Mouse (Mus musculus) G1E (cell line): ENCODE measurements around the gene Tnr. TPM values are rescaled to one million over a fixed set of nuclear protein-coding genes. Genes with fewer than 3 reads are reported as not detected.

Experiments
- ATAC-seq: 2 replicates; pipeline ENCODE4 v1.8.0; 2016; ENCODE audit warnings: mild to moderate bottlenecking; ENCODE audit not compliant: insufficient number of reproducible peaks, poor library complexity, low FRiP score, severe bottlenecking; ENCODE audit errors: extremely low read depth
- DNase-seq: peaks from one replicate; pipeline ENCODE4 v3.0.0; 2012; ENCODE audit warnings: low spot score
- H3K27me3 ChIP-seq: 2 replicates; pipeline ENCODE4 v1.6.1; 2012; ENCODE audit warnings: mild to moderate bottlenecking, low read length, inconsistent platforms; ENCODE audit not compliant: insufficient read depth
- H3K36me3 ChIP-seq: replicated peaks from 2 replicates; pipeline ENCODE3; 2012; ENCODE audit warnings: mild to moderate bottlenecking, inconsistent platforms
- H3K4me1 ChIP-seq: 2 replicates; pipeline ENCODE4 v1.6.1; 2012; ENCODE audit warnings: low read depth, low read length, inconsistent platforms, mixed read lengths; ENCODE audit not compliant: insufficient read depth
- H3K4me3 ChIP-seq: 2 replicates; pipeline ENCODE4 v1.5.1; 2012; ENCODE audit warnings: low read depth, mild to moderate bottlenecking, inconsistent platforms, low read length, moderate library complexity, mixed read lengths
- H3K9me3 ChIP-seq: replicated peaks from 2 replicates; pipeline ENCODE4 v1.6.1; 2012; ENCODE audit warnings: inconsistent platforms
- CTCF ChIP-seq: IDR thresholded peaks from 2 replicates; pipeline ENCODE4 v1.5.1; 2012; ENCODE audit warnings: low read depth, low read length, inconsistent platforms, mixed read lengths
- GATA1 ChIP-seq: IDR thresholded peaks from 2 replicates; pipeline ENCODE4 v1.6.1; 2012; ENCODE audit warnings: borderline replicate concordance, low read length, inconsistent platforms, mixed read lengths
- GATA2 ChIP-seq: IDR thresholded peaks from 2 replicates; pipeline ENCODE4 v1.6.1; 2012; ENCODE audit warnings: low read depth, low read length, inconsistent platforms, borderline replicate concordance
- POLR2AphosphoS5 ChIP-seq: IDR thresholded peaks from 2 replicates; pipeline ENCODE4 v1.6.1; 2012; ENCODE audit warnings: low read depth, low read length, inconsistent platforms; ENCODE audit not compliant: insufficient replicate concordance
- TAL1 ChIP-seq: conservative IDR thresholded peaks from 2 replicates; pipeline ENCODE4 v1.6.1; 2012; ENCODE audit warnings: low read depth, low read length, inconsistent platforms, mixed read lengths
- polyA plus RNA-seq: library from polyadenylated mRNA; stranded (reverse); fragments of >175 nt; gene quantifications from 2 replicates; pipeline ENCODE4 v1.2.3, GENCODE M21; 2012
- total RNA-seq, 2 experiments: library from RNA; stranded (forward) in 1 of 2; stranded (reverse) in 1 of 2; fragments of 200-1000 nt in 1 of 2; fragments of >200 nt in 1 of 2; fragmentation: Nextera tagmentation in 1 of 2; gene quantifications; 2 replicates each; pipeline ENCODE4 v1.2.3; 2014 to 2017

The Tnr gene
- total and polyA plus RNA-seq, 3 experiments: 0.16 TPM; not detected in 2

DNA sequence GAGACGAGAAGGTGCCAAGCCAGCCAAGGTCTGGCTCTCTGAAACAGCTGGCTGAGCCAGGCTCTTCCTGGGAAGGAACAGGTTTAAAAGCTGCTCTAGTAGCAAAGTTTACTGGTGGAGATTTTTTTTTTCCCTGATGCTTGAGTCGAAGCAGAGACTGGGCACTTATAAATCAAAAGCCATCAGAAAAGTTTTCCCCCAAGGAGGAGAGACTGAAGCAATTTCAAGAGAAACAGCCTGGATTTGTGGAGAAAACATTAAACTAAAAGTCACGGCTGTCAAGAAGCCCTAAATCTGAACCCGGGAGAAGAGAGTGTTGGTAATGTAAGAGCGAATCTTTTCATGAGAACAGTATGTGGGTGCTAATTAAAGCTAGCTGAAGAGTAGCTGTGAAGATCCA, 319.3 kb downstream of the Tnr start:
- TF ChIP-seq CTCF (no peak), GATA1 (no peak), GATA2 (no peak), TAL1 (no peak), POLR2AphosphoS5 (no peak)
- Histone ChIP-seq H3K36me3 (no peaks in the 10 kb centered on the region), H3K27me3 (no peaks in the 10 kb centered on the region), H3K4me1 (no peaks in the 10 kb centered on the region), H3K9me3 (no peaks in the 10 kb centered on the region), H3K4me3 (no peak overlapping the region)
- DNase-seq (no peak), ATAC-seq (no peak)

GRCm38 (mm10) chr1:159852088-159852487, 328.5 kb downstream of the Tnr start:
- Histone ChIP-seq H3K27me3 (peaks cover 2% of the 10 kb centered on the region; the same call in 1 of the 2 replicates), H3K4me3 (no peak overlapping the region), H3K36me3 (no peaks in the 10 kb centered on the region), H3K4me1 (no peaks in the 10 kb centered on the region), H3K9me3 (no peaks in the 10 kb centered on the region)
- TF ChIP-seq POLR2AphosphoS5: no peak
- TF ChIP-seq GATA2: no peak
- TF ChIP-seq TAL1: no peak
- TF ChIP-seq CTCF: no peak
- no peak for TF ChIP-seq GATA1
- ATAC-seq: no peak
- DNase-seq: no peak

GRCm38 (mm10) chr1:159854261-159854660, 330.7 kb downstream of the Tnr start:
- no peak for DNase-seq
- no peaks in the 10 kb centered on the region for H3K4me1 ChIP-seq

DNA sequence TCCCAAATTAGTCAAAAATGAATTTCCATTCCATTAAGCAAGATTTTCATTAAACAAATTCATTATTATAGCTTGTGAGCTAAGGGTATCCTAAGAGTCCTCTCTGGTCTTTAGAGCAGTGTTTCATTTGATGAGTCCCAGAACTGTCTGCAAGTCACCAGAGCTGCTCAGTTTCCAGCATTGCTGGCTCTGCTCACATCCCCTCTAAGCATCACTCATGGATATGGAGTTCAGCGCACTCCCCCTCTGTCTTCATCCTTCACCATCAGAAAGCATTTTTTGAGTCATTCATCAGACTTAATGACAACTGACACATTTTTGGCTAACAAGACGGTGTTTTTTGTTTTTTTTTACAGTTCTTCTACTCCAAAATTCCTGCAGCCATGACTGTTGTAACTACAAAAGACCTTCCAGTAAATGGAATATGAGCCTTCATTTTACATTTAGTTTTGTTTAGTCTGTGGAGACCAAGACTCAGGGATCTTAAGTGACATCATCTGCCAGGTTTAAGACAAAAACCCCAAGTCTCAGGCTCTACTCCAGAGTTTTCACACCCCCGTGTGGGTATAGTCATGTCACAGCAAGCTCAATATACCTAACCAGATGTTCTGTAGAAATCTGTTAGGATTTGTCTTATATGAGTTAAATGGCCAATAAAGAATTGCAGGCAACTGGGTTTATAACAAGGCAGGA, 338.4 kb downstream of the Tnr start:
- Histone ChIP-seq H3K36me3 (no peaks in the 10 kb centered on the region), H3K4me1 (no peaks in the 10 kb centered on the region; the same call in 1 of the 2 replicates), H3K4me3 (no peak overlapping the region), H3K9me3 (no peaks in the 10 kb centered on the region), H3K27me3 (peaks cover 6% of the 10 kb centered on the region; the same call in 1 of the 2 replicates)
- DNase-seq (no peak), ATAC-seq (no peak)
- TF ChIP-seq POLR2AphosphoS5: no peak
- TF ChIP-seq TAL1: no peak
- no peak for TF ChIP-seq CTCF
- TF ChIP-seq GATA2: no peak
- TF ChIP-seq GATA1: no peak

More at GRCm38 (mm10) chr1:159854261-159854660, 330.7 kb downstream of the Tnr start:
- ATAC-seq: no peak
- Histone ChIP-seq H3K4me3 (no peak overlapping the region), H3K36me3 (no peaks in the 10 kb centered on the region), H3K9me3 (no peaks in the 10 kb centered on the region), H3K27me3 (peaks cover 5% of the 10 kb centered on the region; the same call in 1 of the 2 replicates)
- TF ChIP-seq GATA2 (no peak), CTCF (no peak), POLR2AphosphoS5 (no peak), TAL1 (no peak), GATA1 (no peak)

DNA sequence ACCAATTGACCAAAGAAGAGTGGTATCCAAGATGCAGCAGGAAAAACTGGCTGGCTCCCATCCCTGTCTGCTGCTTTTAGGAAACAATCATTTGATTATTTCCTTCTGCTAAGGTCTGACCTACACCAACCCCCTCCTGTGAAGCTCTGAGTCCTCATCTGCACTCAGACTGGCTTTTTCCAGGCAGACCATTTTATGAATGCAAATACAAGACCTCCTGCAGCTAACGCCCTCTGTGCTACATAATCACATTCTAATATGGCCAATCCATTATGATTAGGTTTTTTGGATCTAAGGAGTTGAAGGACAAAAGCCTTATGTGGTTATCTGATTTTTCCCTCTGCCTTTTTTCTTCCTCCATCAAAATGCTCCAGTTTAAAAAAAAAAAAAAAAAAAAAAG, 342.1 kb downstream of the Tnr start:
- Histone ChIP-seq H3K4me1 (no peaks in the 10 kb centered on the region; the same call in 1 of the 2 replicates), H3K4me3 (no peak overlapping the region), H3K36me3 (no peaks in the 10 kb centered on the region), H3K27me3 (peaks cover 3% of the 10 kb centered on the region; the same call in 1 of the 2 replicates), H3K9me3 (no peaks in the 10 kb centered on the region)
- ATAC-seq (no peak), DNase-seq (no peak)
- TF ChIP-seq GATA2 (no peak), GATA1 (no peak), CTCF (no peak), POLR2AphosphoS5 (no peak), TAL1 (no peak)

DNA sequence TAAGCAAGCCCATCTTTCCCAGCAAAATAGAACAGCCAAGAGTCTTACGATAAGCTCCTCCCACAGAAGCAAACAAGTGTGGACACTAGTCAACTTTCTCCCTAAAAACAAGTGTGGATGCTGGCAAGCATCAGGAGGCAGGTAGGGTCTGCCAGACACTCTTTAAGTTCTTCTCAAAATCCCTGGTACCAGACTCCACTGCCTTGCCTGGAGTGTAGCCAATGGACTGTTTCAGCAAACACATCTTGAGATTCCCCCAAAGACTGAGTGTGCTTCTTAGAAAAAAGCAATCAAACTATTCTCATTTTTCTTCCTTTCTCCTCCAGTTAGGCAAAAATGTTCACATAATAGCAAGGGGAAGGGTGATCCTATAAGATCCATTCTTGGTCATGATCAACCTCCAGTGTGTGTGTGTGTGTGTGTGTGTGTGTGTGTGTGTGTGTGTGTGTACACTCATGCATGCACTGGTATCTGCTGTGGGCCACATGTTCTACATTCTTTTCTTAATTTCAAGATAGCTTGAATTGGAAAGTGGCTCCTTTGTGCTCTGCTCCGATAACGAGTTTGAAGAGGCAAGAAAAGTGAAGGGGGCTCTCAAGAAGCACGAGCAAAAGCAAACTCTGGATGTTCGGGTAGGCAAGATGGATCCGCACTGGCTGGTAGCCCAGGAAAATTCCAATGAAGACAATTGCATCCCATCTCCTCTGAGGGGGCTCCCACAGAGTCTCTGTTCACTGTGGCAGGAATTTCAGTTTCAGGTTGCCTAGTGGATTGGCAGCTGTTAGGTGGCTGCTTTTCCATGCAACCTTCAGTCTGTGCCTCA, 346.3 kb downstream of the Tnr start:
- H3K27me3 ChIP-seq: no peaks in the 10 kb centered on the region
- no peak for TF ChIP-seq TAL1
- no peak for TF ChIP-seq POLR2AphosphoS5
- no peak for TF ChIP-seq CTCF
- no peak for TF ChIP-seq GATA2
- TF ChIP-seq GATA1: no peak
- H3K4me3 ChIP-seq: no peak overlapping the region
- no peaks in the 10 kb centered on the region for H3K9me3 ChIP-seq
- no peaks in the 10 kb centered on the region for H3K4me1 ChIP-seq
- H3K36me3 ChIP-seq: no peaks in the 10 kb centered on the region
- ATAC-seq: no peak
- no peak for DNase-seq
